Mouse (Mus musculus): ENCODE measurements around the gene Zbtb9.
"Not testable (repeated sequence)": the region's sequence is repeated elsewhere in the genome, so short reads cannot be mapped to it uniquely, and the experiment has no call there.

Gene Zbtb9

DNA sequence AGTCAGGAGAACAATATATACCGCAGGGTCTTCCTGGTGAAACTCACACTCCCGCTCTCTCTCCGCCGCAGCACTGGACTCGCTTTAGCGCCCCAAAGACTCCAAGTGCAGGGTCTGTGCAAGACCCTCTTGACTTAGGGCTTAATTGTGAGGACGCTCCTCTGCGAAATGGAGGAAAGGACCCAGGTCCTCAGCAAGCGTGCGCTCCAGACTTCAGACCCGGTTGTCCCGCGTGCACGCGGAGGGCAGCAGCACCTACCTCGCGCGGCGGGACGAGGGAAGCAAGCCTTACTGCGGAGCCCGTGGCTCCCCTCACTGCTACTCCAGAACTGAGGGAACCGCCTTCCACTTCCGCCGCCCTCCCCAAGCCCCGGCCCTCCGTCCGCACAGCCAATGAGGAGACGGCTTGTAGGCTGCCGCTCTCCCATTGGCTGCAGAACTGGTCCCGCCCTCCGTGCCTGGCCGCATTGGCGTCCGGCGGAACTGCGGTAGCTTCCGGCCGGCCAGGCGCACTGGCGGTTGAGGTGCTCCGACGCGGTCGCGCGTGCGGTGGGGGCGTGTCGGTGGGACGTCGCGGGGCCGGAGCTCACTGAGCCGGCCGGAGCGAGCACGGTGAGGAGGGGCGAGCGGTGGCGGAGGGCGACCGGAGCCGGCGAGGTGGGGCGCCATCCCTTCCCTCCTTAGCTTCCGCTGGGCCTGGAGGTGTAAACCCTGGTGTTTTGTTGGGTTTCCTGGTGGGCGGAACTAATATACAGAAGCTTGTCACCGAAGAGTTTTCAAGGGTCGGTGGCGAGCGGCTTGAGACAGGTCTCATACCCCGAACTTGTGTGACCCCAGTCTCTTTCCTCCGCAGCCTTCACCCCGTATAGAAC is at the start of gene Zbtb9:
Zbtb9 (plus strand) TSS at position 465 of the 872 bp plus-strand sequence.
- DNase-seq, result peak; percentile 96

DNA sequence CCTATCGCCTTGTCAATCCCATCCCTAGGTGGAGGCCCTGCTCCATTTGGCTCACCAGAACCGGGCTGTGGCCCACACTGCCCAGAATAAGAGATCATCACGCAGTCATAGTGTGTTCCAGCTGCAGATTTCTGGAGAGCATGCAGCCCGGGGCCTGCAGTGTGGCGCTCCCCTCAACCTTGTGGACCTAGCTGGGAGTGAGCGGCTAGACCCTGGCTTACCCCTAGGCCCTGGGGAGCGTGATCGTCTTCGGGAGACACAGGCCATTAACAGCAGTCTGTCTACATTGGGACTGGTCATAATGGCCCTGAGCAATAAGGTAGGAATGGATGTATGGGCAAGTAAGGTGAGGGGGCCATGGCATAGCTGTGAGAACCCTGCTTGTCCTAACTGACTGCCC is 47.6 kb upstream of the Zbtb9 start:
- not testable (repeated sequence) for DNase-seq

GRCm38 (mm10) chr17:26931795-26932194 is 41.2 kb upstream of the Zbtb9 start:
- DNase-seq, result peak; percentile 63

GRCm38 (mm10) chr17:26932839-26933398 is 40.0 kb upstream of the Zbtb9 start, which contains the start of gene Phf1:
Gene Phf1 (plus strand): TSS chr17:26933052.
- DNase-seq, result peak; percentile 99

DNA sequence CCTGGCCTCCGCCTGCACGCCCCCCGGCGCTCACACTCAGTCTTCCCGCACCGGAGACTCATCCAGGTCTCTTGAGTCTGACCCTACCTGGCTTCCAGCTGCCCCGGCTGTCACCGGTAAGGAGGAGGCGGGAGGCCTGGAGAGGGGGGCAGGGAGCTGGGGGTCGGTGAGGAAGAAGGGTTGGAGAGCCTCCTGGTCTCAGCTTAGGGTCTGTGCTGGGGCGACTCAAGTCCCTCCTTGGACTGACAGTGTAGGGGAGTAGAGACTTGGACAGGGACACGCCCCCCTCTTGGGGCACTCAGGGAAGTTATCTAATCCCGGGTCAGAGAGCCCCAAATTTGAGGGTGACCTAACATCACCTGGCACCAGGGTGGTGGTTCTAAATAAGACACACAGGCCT is 39.5 kb upstream of the Zbtb9 start:
- DNase-seq, result no peak

- no peak for DNase-seq
Measured at GRCm38 (mm10) chr17:26933885-26934827, 38.8 kb upstream of the Zbtb9 start.

DNA sequence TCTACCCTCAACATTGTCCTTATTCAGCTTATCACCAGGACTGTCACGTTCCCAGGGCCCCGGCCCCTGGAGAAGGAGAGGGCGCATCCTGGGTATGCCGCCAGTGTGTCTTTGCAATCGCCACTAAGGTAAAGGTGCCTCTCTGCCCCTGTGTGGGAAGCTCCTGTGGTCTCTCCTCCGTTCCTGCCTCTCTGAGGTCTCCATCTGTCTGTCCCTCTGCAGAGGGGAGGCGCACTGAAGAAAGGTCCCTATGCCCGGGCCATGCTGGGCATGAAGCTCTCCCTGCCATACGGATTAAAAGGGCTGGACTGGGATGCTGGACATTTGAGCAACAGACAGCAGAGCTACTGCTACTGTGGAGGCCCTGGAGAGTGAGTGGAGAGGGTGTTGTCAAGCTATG is 37.9 kb upstream of the Zbtb9 start:
- no peak for DNase-seq

- no peak for DNase-seq
Measured at GRCm38 (mm10) chr17:26936453-26936852, 36.5 kb upstream of the Zbtb9 start.

GRCm38 (mm10) chr17:26936921-26937695 is 35.9 kb upstream of the Zbtb9 start:
- no peak for DNase-seq

GRCm38 (mm10) chr17:26937883-26938695 is 34.9 kb upstream of the Zbtb9 start:
- no peak for DNase-seq

DNA sequence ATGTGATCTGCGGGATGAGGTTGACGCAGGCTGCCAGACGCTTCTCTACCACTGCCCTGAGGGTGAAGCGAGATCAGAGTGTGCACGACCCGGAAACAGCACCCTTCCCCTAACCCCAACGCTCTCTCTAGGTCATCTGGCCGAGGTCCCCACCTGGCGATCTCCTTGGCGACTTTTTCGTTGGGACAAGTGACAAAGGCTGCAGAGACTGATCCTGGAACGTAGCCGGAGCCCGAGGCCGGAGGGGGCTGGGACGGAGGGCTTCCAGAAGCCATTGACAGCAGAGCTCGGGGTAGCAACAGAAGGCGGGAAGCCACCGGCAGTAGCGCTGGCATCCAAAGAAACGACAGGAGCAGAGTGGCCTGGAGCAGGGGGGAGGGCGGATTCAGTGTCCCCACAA is 34.2 kb upstream of the Zbtb9 start:
- DNase-seq, result no peak

GRCm38 (mm10) chr17:26939178-26939972 is 33.6 kb upstream of the Zbtb9 start, which contains the start of gene Cuta:
Gene Cuta (minus strand): TSS chr17:26939569.
- peak; percentile 99 for DNase-seq

DNA sequence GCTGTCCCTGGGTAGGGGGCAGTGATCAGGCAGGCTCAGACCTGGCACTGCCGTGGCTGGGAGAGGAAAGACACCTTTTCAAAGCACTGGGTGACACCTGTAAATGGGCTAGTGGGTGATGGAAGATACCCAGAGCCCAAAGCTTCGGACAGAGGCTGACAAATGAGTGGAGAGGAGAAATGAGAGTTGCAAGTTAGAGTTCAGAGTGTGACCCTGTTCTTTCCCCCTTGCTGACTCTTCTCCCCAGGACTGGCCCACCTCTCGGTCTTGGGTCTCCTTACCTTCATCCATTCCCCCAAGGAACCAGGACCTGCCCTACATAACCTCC is 33.0 kb upstream of the Zbtb9 start:
- no peak for DNase-seq

DNA sequence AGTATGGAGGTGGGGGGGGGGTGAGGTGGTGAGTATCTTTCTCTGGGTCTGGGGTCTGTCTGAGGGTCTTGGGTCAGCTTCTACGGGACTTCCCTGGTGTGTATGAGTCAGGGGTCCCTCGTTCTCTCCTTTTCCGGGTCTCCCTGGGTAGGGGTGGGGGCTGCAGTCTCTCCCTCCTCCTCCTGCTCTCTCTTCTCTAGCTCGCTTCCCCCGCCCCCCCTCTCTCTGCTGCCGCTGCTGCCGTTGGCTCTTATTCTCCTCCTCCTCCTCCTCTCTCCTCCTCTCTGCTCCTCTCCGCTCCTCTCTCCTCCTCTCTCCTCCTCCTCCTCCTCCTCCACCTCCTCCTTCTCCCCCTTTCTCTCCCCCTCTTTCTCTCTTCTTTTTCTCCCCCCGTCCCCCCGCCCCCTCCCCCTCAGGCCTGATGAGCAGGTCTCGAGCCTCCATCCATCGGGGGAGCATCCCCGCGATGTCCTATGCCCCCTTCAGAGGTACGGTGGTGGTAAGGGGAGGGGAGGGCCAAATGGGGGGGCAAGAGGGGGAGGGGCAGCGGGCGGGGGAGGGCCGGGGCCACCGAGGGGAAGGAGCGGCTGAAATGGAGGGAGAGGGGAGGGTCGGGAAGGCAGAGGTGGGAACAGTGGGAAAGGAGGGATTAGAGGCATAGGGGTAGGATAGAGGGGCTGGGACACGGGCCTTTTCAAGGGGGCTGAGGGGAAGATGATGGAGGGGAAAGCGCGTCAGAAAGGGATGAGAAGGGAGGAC is 31.8 kb upstream of the Zbtb9 start, which contains the start of gene Syngap1:
Syngap1 (plus strand) TSS at position 223 of the 759 bp plus-strand sequence.
- DNase-seq, result no peak

DNA sequence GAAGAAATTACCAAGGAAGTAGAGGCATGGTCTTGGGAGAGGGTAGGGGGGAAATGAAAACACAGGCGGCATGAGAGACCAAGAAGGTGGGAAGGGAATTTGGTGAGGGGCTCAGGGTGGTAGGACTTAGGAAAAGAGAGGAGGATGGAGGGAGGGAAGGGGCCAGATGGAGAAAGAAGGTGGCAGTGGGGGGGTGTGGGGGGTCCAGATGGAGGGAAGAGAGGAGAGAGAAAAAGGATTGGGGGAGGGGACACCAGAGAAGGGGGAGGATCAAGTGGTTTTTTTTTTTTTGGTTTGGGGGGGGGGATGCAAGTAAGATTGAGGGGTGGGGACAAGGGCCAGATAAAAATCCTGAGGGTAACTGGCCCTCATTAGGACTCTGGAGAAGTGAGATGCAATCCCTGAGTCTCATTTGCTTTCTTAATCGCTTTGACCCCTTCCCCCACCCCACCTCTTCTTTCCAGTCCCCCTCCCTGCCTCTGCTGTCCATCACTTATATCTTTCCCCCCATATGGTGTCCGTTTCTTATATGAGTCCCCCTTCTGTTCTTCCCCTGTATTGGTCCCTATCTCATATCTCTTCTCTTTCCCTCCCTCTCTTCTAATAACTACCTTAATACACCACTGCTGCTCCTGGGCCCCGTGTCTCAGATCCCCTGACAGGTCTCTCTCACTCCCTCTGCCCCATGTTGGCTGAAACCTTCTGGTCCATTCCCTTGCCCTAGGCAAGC is 31.0 kb upstream of the Zbtb9 start:
- no peak for DNase-seq

- no peak for DNase-seq
Measured at GRCm38 (mm10) chr17:26945824-26946495, 27.0 kb upstream of the Zbtb9 start.

DNA sequence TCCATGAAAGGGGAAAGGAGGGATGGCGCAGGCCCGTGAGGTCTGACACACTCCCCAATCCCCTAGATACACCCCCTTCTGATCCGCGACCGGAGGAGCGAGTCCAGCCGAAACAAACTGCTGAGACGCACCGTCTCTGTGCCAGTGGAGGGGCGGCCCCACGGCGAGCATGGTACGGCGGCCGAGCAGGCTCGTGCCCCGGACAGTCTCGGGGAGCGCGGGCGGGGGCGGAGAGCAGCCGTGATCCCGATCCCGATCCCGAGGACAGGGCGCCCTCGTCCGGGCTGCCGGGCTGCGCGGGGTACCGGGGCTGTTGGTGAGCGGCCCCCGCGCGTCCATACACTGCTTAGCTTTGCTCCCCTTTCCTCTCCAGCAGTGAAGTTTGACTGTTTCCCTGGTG is 26.4 kb upstream of the Zbtb9 start:
- peak; percentile 77 for DNase-seq

All from lung, postnatal 14 days (tissue).